Mouse (Mus musculus) lung, adult 18-20 months (tissue): ENCODE measurements around the gene Atp9a.
"Not testable (repeated sequence)": the region's sequence is repeated elsewhere in the genome, so short reads cannot be mapped to it uniquely, and the experiment has no call there.

Experiments used
- DNase-seq, 2 experiments: peaks; one replicate each; pipeline ENCODE4 v3.0.0; 2022; ENCODE audit warnings: mixed read lengths in 2 of 2

Atp9a gene

GRCm38 (mm10) chr2:168742059-168742627, at the start of gene Atp9a:
Gene Atp9a (minus strand): TSS chr2:168742409.
- peak; percentile 54 to 63 for DNase-seq

GRCm38 (mm10) chr2:168791115-168791802, 49.0 kb upstream of the Atp9a start:
- DNase-seq = no peak

- DNase-seq = no peak
Measured at GRCm38 (mm10) chr2:168786174-168786573, 44.0 kb upstream of the Atp9a start.

- DNase-seq = no peak
Measured at GRCm38 (mm10) chr2:168780596-168780995, 38.4 kb upstream of the Atp9a start.

GRCm38 (mm10) chr2:168780024-168780423, 37.8 kb upstream of the Atp9a start:
- no peak for DNase-seq

- no peak for DNase-seq
Measured at GRCm38 (mm10) chr2:168777481-168777880, 35.3 kb upstream of the Atp9a start.

GRCm38 (mm10) chr2:168776238-168776637, 34.0 kb upstream of the Atp9a start:
- no peak for DNase-seq

GRCm38 (mm10) chr2:168769259-168769658, 27.1 kb upstream of the Atp9a start:
- no peak for DNase-seq

GRCm38 (mm10) chr2:168767582-168767981, 25.4 kb upstream of the Atp9a start, which contains the start of gene Sall4:
Gene Sall4 (minus strand): TSS chr2:168767943.
- DNase-seq = no peak

- DNase-seq = no peak
Measured at GRCm38 (mm10) chr2:168766538-168767361, 24.5 kb upstream of the Atp9a start.

GRCm38 (mm10) chr2:168765696-168766537, 23.7 kb upstream of the Atp9a start:
- no peak for DNase-seq

GRCm38 (mm10) chr2:168765065-168765681, 23.0 kb upstream of the Atp9a start:
- DNase-seq = peak; percentile 9 to 34

GRCm38 (mm10) chr2:168764460-168764867, 22.3 kb upstream of the Atp9a start:
- DNase-seq = no peak

- no peak for DNase-seq
Measured at GRCm38 (mm10) chr2:168763785-168764184, 21.6 kb upstream of the Atp9a start.

- DNase-seq = no peak
Measured at GRCm38 (mm10) chr2:168762411-168762815, 20.2 kb upstream of the Atp9a start.

- DNase-seq = no peak
Measured at GRCm38 (mm10) chr2:168761954-168762353, 19.7 kb upstream of the Atp9a start.

GRCm38 (mm10) chr2:168761141-168761540, 18.9 kb upstream of the Atp9a start:
- no peak for DNase-seq

GRCm38 (mm10) chr2:168744406-168744805, 2.2 kb upstream of the Atp9a start:
- not testable (repeated sequence) for DNase-seq

GRCm38 (mm10) chr2:168742649-168743048, 440 bp upstream of the Atp9a start:
- DNase-seq = peak; percentile 34 to 57

- DNase-seq = peak; percentile 89 to 92
Measured at GRCm38 (mm10) chr2:168741273-168742058, 743 bp downstream of the Atp9a start.

GRCm38 (mm10) chr2:168740496-168740895, 1.7 kb downstream of the Atp9a start:
- no peak for DNase-seq
